Mouse (Mus musculus) stomach, embryonic 14.5 days (tissue): ENCODE data around the gene Rmi2. TPM values are rescaled to one million over a fixed set of nuclear protein-coding genes. Genes with fewer than 3 reads are reported as not detected.

Experiments
- ATAC-seq: fragments of 200-750 bp; cut with Nextera tagmentation; 2 replicates; pipeline ENCODE4 v1.8.0; 2017; ENCODE audit warnings: low read depth, moderate TSS enrichment; ENCODE audit not compliant: insufficient number of reproducible peaks, insufficient read depth, low FRiP score
- H3K27ac ChIP-seq: fragments of 300-500 bp; sonication (generic); 2 replicates; pipeline ENCODE4 v1.5.1; 2014; ENCODE audit warnings: mild to moderate bottlenecking, low read length, moderate library complexity, mixed read lengths
- H3K27me3 ChIP-seq: fragments of 300-500 bp; sonication (generic); 2 replicates; pipeline ENCODE4 v1.6.1; 2014; ENCODE audit warnings: low read length, control low read depth, mixed read lengths; ENCODE audit not compliant: control insufficient read depth, insufficient read depth
- H3K36me3 ChIP-seq: fragments of 300-500 bp; sonication (generic); 2 replicates; pipeline ENCODE4 v1.6.1; 2014; ENCODE audit warnings: mild to moderate bottlenecking, control low read depth, low read length, moderate library complexity, mixed read lengths; ENCODE audit not compliant: control insufficient read depth, insufficient read depth
- H3K4me1 ChIP-seq: fragments of 300-500 bp; sonication (generic); 2 replicates; pipeline ENCODE4 v1.6.1; 2014; ENCODE audit warnings: low read length, control low read depth, mixed read lengths; ENCODE audit not compliant: control insufficient read depth, insufficient read depth
- H3K4me2 ChIP-seq: fragments of 300-500 bp; sonication (generic); replicated peaks from 2 replicates; pipeline ENCODE4 v1.6.1; 2014; ENCODE audit warnings: low read depth, low read length, control low read depth
- H3K4me3 ChIP-seq: fragments of 300-500 bp; sonication (generic); 2 replicates; pipeline ENCODE4 v1.5.1; 2014; ENCODE audit warnings: low read depth, low read length, control low read depth
- H3K9ac ChIP-seq: fragments of 300-500 bp; sonication (generic); replicated peaks from 2 replicates; pipeline ENCODE4 v1.6.1; 2014; ENCODE audit warnings: low read depth, mild to moderate bottlenecking, control low read depth, low read length, moderate library complexity, mixed read lengths
- H3K9me3 ChIP-seq: fragments of 300-500 bp; sonication (generic); 2 replicates; pipeline ENCODE4 v1.6.1; 2016; ENCODE audit warnings: low read depth, low read length, control low read depth; ENCODE audit not compliant: control insufficient read depth
- WGBS: fragments of 180-500 bp; shearing (Covaris S2); extraction: QIAGEN DNeasy Blood & Tissue Kit; methylation state at CpG from one replicate; pipeline ENCODE4 v1.1.7; 2014; 5-methylcytosine and 5-hydroxymethylcytosine counted together
- polyA plus RNA-seq: library from polyadenylated mRNA; unstranded; fragments of >200 nt; fragmentation: Nextera tagmentation; extraction: Ambion mirVana; gene quantifications from 2 replicates; pipeline ENCODE4 v1.2.1, GENCODE M21; 2014

The Rmi2 gene
- polyA plus RNA-seq, 1 experiment from 2014 or later = 5.1 TPM

- no peak overlapping the region for H3K9ac ChIP-seq
- ATAC-seq = no peak
- no peaks in the 10 kb centered on the region for H3K36me3 ChIP-seq
- no peak overlapping the region for H3K4me3 ChIP-seq
- no peak overlapping the region for H3K27ac ChIP-seq
- no peaks in the 10 kb centered on the region for H3K4me1 ChIP-seq
- no peaks in the 10 kb centered on the region for H3K27me3 ChIP-seq
- H3K4me2 ChIP-seq = no peak overlapping the region
- no peaks in the 10 kb centered on the region for H3K9me3 ChIP-seq
Observed at GRCm38 (mm10) chr16:10865592-10865987, 30.7 kb downstream of the Rmi2 start.

DNA sequence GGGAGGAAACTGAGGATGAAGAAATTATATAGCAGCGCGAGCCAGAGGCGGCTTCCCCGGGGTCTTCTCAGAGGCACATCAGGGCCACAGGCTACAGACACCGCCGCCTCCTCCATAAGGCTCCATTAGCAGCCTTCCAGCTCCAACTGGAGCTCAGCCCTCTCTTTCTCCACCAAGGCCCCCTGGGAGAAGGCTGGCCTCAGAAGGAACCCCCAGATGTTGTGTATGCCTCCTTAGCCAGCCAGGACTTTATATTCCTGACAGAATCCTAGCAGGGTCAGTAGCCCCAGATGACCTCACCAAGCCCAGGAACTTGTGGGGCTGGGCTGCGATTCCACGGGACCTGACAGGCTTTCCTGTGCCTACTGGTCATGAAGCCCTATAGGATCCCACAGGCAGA is 32.0 kb downstream of the Rmi2 start:
- WGBS = 94% methylated on average over 8 of the region's 8 CpGs
- Histone ChIP-seq H3K36me3 (no peaks in the 10 kb centered on the region), H3K4me2 (no peak overlapping the region), H3K9me3 (no peaks in the 10 kb centered on the region), H3K27me3 (no peaks in the 10 kb centered on the region), H3K4me1 (0 out of 2 replicates have a peak, but pooled peaks cover 3% of the 10 kb centered on the region), H3K4me3 (no peak overlapping the region), H3K27ac (no peak overlapping the region), H3K9ac (no peak overlapping the region)
- ATAC-seq = no peak

- Histone ChIP-seq H3K4me1 (0 out of 2 replicates have a peak, but pooled peaks cover 3% of the 10 kb centered on the region), H3K9ac (no peak overlapping the region), H3K36me3 (no peaks in the 10 kb centered on the region), H3K4me3 (no peak overlapping the region), H3K27ac (no peak overlapping the region), H3K27me3 (no peaks in the 10 kb centered on the region), H3K4me2 (no peak overlapping the region), H3K9me3 (no peaks in the 10 kb centered on the region)
- ATAC-seq = no peak
- WGBS = 92% methylated on average over 2 of the region's 2 CpGs
Observed at GRCm38 (mm10) chr16:10867501-10867900, 32.6 kb downstream of the Rmi2 start.

DNA sequence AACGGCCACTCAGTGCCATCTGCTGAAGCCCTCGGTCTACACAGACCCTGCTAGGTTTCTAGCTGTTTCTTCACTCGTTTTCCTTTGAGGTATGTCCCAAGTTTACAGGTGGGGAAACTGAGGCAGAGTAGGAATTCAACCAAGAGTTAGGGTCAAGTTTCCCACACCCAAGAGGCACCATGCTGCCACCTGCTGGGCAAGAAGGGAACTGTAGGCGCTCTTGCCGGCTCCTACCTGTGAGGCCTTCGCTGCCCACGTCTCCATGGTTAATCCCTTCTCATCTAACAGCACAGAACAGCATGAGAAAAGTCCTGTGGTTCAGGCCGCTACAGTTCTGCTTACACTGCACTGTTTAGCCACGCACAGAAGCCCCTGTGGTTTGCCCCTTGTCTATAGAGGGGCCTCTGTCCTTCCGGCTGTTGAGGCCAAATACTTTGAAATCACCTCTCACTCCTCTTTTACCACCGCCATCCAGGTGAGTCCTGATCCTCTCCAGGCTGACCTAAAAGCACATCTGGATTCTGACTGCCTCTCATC is 33.1 kb downstream of the Rmi2 start:
- H3K9ac ChIP-seq = no peak overlapping the region
- H3K9me3 ChIP-seq = no peaks in the 10 kb centered on the region
- H3K4me2 ChIP-seq = no peak overlapping the region
- H3K27ac ChIP-seq = no peak overlapping the region
- H3K27me3 ChIP-seq = no peaks in the 10 kb centered on the region
- WGBS = 36% methylated on average over 11 of the region's 11 CpGs
- no peaks in the 10 kb centered on the region for H3K36me3 ChIP-seq
- no peak for ATAC-seq
- H3K4me1 ChIP-seq = 0 out of 2 replicates have a peak, but pooled peaks cover 3% of the 10 kb centered on the region
- no peak overlapping the region for H3K4me3 ChIP-seq

GRCm38 (mm10) chr16:10870969-10871368 is 36.1 kb downstream of the Rmi2 start:
- Histone ChIP-seq H3K36me3 (no peaks in the 10 kb centered on the region), H3K9ac (no peak overlapping the region)
- 62% methylated on average over 4 of the region's 4 CpGs for WGBS

DNA sequence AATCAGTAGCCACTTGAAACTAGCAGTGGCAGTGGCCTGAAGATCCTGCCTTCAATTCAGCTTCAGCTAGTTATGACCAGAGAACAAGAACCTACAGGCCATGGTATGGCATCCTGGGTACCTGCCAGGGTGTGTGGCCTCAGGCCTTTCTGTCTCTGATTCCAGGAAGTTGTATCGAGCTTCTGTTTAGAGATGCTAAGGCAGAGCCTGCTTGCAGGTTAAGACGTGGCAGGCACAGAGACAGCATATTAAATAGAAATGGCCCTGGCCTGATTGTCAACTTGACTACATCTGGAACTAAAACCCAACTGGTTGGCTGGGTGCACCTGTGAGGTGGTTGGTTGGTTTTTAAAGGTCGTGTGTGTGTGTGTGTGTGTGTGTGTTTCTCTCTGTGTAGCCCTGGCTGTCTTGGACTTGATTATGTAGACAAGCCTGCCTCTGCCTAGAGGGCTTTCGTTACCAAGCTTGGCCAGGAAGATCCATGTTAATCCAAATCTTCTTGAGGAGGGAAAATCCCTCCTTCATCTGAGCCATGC is 38.0 kb downstream of the Rmi2 start:
- 0 out of 2 replicates have a peak, but pooled peaks cover 3% of the 10 kb centered on the region for H3K4me1 ChIP-seq
- no peak overlapping the region for H3K9ac ChIP-seq
- no peaks in the 10 kb centered on the region for H3K27me3 ChIP-seq
- 71% methylated on average over 4 of the region's 4 CpGs for WGBS
- no peak overlapping the region for H3K27ac ChIP-seq
- no peak overlapping the region for H3K4me3 ChIP-seq
- no peaks in the 10 kb centered on the region for H3K9me3 ChIP-seq
- no peaks in the 10 kb centered on the region for H3K36me3 ChIP-seq
- ATAC-seq = no peak
- H3K4me2 ChIP-seq = no peak overlapping the region

More at GRCm38 (mm10) chr16:10870969-10871368, 36.1 kb downstream of the Rmi2 start:
- no peaks in the 10 kb centered on the region for H3K27me3 ChIP-seq
- H3K9me3 ChIP-seq = no peaks in the 10 kb centered on the region
- no peak overlapping the region for H3K4me2 ChIP-seq
- no peak overlapping the region for H3K4me3 ChIP-seq
- ATAC-seq = no peak
- H3K27ac ChIP-seq = no peak overlapping the region
- H3K4me1 ChIP-seq = 0 out of 2 replicates have a peak, but pooled peaks cover 3% of the 10 kb centered on the region

GRCm38 (mm10) chr16:10873654-10874053 is 38.8 kb downstream of the Rmi2 start:
- no peak overlapping the region for H3K27ac ChIP-seq
- no peaks in the 10 kb centered on the region for H3K36me3 ChIP-seq
- no peaks in the 10 kb centered on the region for H3K27me3 ChIP-seq
- no peak overlapping the region for H3K9ac ChIP-seq
- H3K4me3 ChIP-seq = no peak overlapping the region
- H3K9me3 ChIP-seq = no peaks in the 10 kb centered on the region
- 0% methylated on average over 5 of the region's 5 CpGs for WGBS
- 0 out of 2 replicates have a peak, but pooled peaks cover 3% of the 10 kb centered on the region for H3K4me1 ChIP-seq
- ATAC-seq = no peak; the same call in 1 of the 2 replicates
- H3K4me2 ChIP-seq = no peak overlapping the region

DNA sequence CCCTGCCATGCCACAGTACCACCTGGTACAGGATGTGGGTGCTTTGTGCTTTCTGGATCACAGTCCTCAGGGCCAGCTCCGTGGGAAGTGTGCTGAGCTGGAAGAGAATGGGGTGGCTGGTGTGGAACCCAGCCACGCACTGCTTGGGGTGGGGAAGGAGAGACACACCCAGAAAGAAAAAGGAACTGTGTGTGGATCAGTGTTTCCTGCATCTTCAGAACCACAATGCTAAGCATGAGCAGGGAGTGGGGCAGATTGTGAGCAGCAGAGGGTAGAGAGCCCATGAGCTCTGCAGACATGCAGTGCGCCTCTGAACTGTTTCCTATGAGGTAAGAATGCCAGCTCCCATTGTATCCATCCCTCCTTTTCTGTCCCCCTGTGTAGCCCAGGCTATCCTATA is 43.4 kb downstream of the Rmi2 start:
- Histone ChIP-seq H3K4me2 (no peak overlapping the region), H3K27ac (no peak overlapping the region), H3K4me3 (no peak overlapping the region), H3K9me3 (no peaks in the 10 kb centered on the region), H3K27me3 (no peaks in the 10 kb centered on the region), H3K9ac (no peak overlapping the region), H3K36me3 (no peaks in the 10 kb centered on the region), H3K4me1 (no peaks in the 10 kb centered on the region)
- ATAC-seq = no peak
- 81% methylated on average over 3 of the region's 3 CpGs for WGBS

DNA sequence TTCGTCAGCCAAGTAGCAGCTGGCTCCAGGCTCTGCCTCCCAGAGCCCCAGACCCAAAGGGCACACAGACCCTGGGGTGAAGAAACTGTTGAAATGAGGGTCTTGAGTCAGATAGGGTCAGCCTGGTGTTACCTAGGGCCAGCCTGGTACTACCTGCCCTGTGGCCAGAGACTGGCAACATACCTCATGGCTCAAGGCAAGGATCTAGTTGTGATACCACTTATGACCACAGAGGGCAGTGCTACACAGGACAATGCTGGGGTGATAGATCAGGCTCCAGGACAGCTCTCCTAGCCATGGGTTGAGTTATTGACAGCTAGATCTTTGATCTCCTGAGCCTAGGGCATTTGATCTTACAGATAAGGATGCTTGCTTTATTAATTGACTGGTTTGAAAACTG is 44.6 kb downstream of the Rmi2 start:
- 100% methylated on average over 1 of the region's 1 CpGs for WGBS
- no peak for ATAC-seq
- no peak overlapping the region for H3K27ac ChIP-seq

More for the DNA sequence above, 44.6 kb downstream of the Rmi2 start:
- H3K9ac ChIP-seq = no peak overlapping the region
- no peak overlapping the region for H3K4me3 ChIP-seq
- no peaks in the 10 kb centered on the region for H3K9me3 ChIP-seq
- H3K36me3 ChIP-seq = no peaks in the 10 kb centered on the region
- no peaks in the 10 kb centered on the region for H3K4me1 ChIP-seq
- H3K27me3 ChIP-seq = no peaks in the 10 kb centered on the region
- no peak overlapping the region for H3K4me2 ChIP-seq
